Mouse (Mus musculus) monocyte, adult 5-6 weeks (primary cell): Measurements from ENCODE around the gene Frem1. TPM values are rescaled to one million over a fixed set of nuclear protein-coding genes. Genes with fewer than 3 reads are reported as not detected.

ENCODE experiments used
- ATAC-seq: fragments of 153-309, 156-312 bp; replicated peaks from 2 replicates; pipeline ENCODE4 v1.8.0; 2017; ENCODE audit warnings: mild to moderate bottlenecking; ENCODE audit not compliant: low TSS enrichment, insufficient number of reproducible peaks, severe bottlenecking, poor library complexity, low FRiP score
- total RNA-seq: library from RNA; stranded (forward); fragments of 200-1000, 200-491, 200-594 nt; gene quantifications from 3 replicates; pipeline ENCODE4 v1.2.3, GENCODE M21; 2017

Gene Frem1
- total RNA-seq, result 0.32 TPM in 1 of 3 replicates, not detected in the others

DNA sequence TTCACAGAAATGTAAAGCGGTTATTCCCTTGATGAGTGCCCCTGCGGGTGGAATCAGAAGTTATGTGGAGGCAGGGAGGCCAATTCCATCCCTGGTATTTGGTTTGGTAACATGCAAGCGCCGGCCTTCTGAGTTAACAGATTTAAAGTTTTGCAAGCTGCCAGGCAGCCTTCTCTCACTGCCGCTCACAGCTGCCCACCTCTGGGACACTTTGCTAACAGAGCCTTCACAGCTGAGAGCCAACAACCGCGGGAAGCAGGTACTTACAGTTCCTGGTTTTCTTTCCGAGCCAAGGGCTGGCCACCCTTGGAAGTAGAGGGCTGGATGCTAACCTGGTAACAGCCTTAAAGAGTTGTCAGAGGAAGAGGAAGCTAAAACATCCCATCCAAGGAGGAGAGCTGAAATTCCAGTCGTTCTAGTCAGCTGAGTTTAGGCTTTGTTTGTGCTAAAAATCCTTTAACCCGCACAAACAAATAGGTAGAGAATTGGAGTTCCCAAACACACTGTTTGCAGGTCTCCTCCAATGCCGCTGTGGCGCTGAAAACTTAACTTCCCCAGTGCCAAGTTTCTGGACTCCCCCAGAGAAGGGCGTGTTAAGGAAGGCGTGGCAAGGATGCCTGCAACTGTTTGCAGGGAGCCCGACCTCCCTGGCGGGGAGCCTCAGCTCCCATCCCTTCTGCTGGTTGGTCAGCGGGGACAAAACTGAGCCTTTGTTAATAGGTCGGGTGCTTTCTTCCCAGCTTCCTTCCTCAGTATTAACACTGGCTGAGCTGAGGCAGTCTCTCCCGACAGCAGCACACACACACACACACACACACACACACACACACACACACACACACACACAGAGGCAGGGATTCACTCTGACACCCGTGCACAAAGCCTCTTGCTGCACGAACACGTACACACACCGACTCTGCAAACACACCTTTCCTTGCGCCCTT, at the start of gene Frem1:
Frem1 (minus strand) TSS at position 706 of the 944 bp plus-strand sequence.
- no peak for ATAC-seq

DNA sequence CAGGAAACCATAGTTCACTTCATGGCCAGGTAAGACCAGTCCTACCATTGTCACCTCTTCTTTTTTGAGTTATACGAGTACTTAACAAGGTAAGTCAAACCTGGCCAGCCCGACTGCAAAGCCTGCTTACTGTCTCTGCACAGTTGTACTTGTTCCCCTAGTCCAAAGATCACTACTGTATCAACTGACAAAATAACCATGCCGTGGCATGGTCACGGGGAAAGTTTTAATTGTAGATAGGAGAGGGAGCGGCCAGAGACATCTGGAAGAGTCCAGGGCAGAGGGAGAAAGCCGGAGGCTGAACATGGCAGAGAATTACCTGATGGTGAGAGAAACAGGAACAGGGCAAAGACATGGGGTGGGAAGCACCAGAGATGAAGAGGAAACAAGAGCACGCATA, 46.9 kb upstream of the Frem1 start:
- ATAC-seq, result no peak

DNA sequence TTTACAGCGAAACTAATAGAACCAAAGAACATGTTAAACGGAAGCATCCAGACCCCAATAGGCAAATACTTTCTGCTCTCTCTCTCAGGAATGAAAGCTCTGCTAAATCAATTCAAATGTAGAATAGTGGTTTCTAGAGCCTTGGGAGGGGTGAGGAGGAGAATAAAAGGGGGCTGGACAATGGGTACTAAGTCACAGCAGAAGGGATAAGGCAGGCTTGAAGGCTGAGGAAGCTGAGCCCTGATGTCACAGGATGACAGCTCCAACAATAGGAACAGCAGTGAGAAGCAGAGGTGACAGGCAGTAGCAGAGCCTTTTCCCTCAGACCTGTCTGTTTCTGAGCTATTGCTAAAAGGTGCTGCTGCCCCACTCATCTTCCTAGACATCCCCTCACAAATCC, 41.8 kb upstream of the Frem1 start:
- no peak for ATAC-seq

DNA sequence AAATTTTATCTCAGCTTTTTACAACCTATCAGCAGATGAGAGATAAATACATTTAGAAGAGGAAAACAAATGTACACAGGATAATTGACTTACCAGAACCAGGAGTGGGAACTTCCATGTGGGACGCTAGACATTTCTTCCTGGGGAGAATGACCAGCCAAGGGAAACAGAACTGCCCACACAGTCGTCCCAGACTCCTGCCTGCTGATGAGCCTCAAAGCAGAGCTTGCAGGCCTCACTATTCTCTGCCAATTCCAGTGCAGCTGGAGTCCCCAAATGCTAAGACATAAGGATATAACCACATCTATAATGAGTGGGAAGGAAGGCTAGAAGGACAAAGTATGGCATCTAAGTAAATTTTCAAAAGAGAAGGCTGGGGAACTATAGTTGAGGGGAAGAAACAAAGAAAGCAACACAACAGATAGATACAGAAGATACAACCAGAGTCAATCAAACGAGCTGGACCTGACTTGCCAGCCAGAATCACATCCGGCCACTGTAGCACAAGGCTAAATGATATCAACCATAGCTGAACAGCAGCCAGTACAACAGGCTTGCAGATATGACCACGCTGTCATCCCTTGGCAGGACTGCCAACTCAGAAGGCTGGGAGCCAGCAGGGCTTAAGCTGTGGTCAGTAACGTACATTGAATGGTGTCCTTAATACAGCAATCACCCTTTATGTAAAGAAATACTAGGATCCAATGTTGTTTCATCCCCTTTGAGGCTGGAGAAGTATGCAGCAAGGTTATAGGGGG, 38.7 kb upstream of the Frem1 start:
- ATAC-seq, result no peak

DNA sequence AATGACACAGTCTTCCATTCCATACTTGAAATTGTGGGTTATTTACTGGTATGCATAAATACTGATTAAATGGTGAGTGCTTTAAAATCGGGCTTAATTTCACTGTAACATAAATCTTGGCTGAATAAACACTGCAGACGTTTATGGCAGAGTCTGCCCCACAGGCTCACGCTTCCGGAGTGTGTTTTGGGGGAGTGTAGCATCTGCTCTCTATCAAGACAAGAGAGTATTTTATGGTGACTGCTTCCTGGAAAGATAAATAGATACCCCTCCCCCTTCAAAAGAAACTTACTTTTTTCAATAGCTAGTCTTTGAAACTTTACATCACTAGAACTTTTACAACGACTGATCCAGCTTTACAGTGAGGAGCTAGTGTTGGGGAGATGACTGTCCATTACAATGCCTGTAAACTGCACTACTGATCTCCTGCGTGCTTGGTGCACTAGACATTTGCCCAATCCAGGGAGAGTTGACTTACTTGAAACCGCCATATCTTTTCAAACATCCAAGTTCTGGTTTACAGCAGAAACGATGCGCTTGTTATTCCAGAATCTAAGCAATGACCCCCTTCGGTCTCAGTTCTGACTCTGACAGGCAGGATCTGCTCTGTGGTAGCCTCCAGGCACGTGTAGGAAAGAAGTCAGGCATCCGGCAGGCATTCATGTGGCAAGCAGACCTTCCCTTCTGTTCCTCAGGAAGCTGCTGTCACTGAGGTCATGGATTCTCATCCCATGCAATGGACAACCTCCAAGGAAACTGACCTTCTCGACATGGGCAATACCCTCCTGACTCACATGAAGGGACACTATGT, 28.4 kb upstream of the Frem1 start:
- no peak for ATAC-seq

DNA sequence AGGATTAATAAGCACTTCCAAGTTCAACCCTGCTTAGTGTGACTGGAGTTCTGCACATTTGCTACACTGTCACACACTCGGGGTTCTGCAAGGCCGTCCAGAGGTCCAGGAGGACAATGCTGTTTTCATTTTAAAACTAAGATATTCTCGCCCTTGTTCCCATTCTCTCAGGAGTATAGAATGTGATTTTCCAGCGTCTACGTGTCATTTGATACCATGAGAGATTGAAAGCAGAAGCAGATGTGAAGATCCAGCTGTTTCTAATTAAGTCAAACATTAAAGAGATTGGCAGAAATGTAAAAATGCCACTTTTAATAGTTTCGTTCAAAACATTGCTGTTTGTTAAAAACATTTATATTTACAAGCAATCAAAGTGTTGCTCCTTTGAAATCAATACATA, 12.1 kb upstream of the Frem1 start:
- no peak for ATAC-seq

DNA sequence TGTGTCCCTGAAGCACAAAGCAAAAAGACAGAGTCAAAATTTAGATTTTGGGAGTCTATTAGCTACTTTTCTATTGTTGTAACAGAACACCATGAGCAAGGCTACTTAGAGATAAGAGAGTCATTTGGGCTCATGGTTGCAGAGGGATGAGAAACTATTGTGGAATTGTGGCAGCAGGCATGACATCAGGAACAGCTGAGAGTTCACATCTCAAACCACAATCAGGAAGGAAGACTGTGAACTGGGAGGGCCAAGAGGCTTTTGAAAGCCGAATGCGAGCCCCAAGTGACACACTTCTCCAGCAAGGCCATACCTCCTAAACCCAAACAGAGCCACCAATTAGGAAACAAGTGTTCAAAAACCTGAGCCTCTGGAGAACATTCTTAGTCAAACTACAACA, 9.4 kb upstream of the Frem1 start:
- ATAC-seq, result no peak

DNA sequence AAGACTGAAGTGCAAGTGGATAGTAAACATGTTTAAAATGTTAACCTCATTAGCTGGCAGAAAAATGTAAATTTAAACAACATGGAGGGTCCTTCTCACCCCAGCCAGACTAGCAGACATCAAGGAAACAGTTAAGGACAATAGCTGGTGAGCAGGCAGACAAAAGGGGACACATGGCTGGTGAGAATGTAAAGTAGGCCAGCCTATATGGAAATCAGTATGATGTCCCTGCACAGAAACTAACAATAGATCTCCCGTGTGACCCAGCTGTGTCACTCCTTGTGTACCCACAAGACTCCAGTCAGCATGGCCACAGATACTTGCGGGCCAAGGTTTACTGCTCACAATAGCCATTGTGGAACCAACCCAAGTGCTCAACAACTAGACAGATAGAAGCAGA, 6.5 kb upstream of the Frem1 start:
- no peak for ATAC-seq

DNA sequence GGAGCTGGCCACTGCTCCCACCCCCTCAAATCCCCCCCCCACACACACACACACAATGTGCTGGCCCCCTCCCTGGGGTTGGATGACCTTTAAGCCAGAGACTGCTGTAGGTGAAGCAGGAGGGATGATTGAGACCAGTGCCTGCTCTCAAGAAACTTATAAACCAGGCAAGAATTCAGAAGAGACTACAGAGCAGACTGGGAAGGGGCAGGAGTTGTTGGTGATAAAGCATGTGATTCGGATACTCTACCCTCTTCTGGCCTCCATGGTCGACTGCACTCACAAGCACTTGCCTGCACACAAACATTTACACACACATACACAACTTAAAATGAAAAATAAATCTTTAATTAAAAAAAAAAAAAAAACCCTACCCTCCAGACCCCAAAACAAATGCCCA, 6.0 kb upstream of the Frem1 start:
- no peak for ATAC-seq

DNA sequence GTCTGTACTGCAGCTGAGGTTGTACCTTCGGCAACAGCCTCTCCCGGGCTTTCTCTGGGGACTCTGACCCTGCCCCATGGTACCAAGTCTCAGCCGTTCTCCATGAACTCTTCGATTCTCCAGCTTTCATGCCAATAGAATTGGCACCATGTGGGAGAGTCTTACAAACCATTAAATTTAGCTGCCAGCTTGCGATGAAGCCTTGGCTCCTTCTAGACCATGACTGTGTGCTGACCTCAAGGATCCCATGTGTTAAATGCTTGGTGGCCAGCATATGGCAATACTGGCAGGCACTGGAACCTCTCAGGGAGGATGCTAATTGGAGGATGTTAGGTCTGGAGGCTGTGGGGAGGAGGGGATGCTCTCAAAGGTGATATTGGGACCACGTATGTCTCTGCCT, 4.4 kb upstream of the Frem1 start:
- ATAC-seq, result no peak

DNA sequence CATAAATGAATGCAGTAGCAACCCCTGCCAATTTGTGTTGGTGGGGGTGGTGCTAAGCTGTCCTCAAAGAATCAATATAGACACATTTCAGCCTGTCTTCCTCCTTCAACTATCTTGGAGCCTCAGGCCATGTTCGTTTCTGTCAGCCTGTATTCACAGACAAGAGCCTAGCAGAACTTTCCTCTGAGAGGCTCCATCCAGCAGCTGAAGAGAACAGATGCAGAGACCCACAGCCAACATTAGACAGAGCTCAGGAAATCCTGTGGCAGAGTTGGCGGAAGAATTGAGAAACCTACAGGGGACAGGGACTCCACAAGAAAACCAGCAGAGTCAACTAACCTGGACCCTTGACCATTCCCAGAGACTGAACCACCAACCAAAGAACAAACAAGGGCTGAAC, 3.3 kb upstream of the Frem1 start:
- ATAC-seq, result no peak

DNA sequence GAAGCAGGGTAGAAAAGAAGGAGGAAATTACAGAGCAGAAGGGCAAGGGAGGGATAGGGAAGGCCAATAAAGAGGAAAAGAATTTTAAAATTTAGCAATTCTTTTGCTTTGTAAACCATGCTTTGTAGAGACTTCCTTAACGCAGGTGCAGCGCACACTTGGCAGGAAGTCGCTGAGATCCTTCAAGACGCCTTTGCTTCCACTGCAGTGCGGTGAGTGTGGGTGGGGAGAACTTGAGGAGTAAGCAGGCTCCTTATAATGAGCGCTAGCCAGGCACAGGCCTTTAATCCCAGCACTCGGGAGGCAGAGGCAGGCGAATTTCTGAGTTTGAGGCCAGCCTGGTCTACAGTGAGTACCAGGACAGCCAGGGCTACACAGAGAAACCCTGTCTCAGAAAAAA, 1.1 kb upstream of the Frem1 start:
- ATAC-seq, result no peak

DNA sequence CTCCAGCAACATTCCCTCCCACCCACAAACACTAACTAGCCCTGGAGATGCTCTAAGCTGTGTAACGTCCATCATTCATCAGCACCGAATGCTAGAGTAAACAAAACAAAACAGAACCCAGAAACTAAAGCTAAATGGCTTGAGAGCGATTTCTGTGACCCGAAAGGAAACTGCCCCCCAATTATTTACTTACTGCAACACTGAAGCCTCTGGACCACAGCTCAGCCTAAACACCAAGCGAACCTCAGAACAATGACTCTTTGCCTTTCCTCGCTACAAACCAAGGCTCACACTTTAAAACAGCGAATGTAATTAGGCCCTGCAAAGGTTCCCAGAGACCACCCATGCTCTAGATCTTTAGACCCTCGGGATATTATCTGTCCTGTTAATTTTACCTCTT, 963 bp downstream of the Frem1 start:
- no peak for ATAC-seq

DNA sequence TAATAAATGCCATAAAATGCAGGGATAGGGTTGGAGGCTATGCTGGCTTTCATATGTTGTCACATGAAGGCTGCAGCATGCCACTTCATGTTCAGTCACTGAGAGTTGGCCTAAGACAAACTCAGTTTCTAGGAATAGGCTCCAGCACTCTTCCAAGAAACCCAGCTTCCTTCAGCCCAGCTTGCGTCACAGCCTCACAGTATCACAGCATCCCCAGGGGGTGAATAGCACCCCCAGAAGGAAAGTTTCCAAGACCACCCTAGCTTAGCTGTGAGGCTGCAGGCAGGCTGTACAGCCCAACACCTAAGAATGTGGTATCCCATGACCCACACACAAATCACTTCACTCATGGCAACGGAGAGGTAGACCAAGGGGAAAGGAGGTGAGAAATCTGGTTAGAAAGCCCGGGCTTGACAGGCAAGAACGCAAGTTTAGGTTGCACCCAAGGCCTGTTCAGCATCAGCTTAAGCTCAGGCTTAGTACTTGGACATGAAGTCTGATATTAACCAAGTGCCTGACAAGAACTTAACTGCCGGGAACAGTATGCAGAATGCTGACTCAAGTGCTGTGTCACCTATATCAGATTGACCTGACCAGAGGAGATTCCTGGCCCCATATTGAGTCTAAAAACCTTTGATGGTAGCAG, 1.9 kb downstream of the Frem1 start:
- ATAC-seq, result no peak

DNA sequence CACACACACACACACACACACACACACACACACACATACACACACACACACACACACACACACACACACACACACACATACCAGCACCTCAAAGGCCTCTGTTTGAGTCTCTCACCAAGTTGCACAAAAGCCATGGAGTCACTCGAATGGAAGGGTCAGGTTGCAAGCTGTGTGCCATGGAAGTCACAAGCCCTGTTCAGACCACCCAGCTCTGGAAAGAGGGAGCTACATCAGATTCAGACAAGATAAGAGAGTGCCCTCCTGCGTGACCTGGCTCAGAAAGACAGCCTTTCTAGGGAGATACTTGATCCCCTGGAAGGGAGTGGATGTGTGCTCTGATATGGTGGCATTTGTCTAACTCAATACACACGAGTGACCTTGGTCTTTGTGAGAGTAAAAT, 2.9 kb downstream of the Frem1 start:
- no peak for ATAC-seq

DNA sequence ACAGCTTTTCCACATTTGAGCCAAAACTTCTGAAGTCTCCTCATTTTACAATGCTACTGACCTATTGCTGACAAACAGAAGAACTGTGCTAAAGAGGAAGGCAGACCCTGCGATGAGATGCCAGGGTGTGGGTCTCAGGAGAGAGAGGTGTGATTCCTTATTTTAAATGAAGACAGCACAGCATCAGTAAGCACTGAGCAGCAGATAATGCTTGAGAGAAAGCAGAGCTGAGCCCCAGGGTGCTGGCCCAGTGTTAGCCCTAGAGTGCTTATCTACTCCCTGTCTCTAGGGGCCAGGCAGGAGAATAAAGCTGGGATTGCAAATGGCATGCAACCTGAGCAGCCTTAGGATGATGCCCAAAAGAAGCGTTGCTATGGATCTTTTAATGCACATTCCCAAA, 3.6 kb downstream of the Frem1 start:
- no peak for ATAC-seq

DNA sequence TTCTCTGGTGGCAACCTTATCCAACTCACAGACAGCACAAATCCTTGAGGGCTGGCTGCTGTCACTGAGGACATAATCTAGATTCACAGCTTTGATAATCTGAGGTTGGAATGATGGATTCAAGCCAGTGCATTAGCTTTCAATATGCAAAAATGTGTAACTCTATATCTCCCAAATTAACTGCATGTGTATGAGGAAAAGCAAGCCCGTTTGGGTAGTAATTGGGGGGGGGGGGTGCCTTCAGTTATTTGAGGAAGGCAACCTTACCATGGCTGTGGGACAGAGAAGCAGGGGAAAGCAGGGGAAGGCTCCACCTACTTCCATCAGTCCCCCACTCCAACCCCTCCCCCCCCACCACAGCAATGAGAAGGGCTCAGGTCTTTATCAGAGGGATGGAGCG, 5.3 kb downstream of the Frem1 start:
- no peak for ATAC-seq

DNA sequence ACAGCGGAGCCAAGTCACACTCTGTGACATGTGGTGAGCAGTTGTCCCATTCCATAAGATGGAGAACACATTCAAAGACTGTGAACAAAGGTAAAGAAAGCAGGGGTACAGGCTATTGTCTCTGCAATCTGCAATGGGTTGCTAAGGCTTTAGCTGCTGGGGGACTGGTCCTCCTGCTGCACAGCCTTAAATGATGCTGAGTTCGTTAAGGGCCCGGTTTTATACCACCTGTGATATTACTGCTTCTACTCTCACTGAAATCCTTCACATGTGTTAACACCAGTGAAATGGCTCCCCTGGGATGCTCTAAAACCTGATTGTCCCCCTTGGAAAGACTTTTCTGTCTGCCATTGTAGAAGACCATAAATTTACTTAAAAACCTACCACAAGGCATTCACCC, 6.1 kb downstream of the Frem1 start:
- no peak for ATAC-seq

DNA sequence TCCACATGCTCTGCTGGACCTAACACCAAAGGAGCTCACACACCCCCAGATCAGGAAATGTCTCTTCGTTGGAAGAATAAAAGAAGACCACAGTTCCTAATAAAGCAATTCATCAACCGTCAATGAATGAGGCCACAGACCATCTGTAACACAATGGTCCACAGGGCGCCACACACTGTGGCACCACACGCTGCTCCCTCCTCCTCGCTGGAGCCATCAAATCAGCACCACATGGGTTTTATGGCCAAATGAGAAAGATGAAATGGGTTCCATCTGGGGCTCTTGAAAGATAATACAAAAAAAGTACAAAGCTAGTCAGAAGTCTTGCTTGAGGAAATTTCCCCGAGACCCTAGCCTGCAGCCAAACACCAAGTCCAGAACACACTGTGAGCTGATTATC, 6.9 kb downstream of the Frem1 start:
- ATAC-seq, result no peak
